Mouse (Mus musculus) testis, adult 2 months (tissue): ENCODE data around the gene Aacs.

Source experiments
- CTCF ChIP-seq: fragments of 200-500 bp; IDR thresholded peaks from 2 replicates; pipeline ENCODE4 v1.5.1; 2012; ENCODE audit warnings: low read depth, mild to moderate bottlenecking, inconsistent platforms, low read length, moderate library complexity; ENCODE audit not compliant: control insufficient read depth, insufficient read depth, insufficient replicate concordance
- POLR2A ChIP-seq: fragments of 200-500 bp; IDR thresholded peaks from 2 replicates; pipeline ENCODE4 v1.6.1; 2012; ENCODE audit warnings: low read depth, mild to moderate bottlenecking, inconsistent platforms, low read length, moderate library complexity; ENCODE audit not compliant: control insufficient read depth

DNA sequence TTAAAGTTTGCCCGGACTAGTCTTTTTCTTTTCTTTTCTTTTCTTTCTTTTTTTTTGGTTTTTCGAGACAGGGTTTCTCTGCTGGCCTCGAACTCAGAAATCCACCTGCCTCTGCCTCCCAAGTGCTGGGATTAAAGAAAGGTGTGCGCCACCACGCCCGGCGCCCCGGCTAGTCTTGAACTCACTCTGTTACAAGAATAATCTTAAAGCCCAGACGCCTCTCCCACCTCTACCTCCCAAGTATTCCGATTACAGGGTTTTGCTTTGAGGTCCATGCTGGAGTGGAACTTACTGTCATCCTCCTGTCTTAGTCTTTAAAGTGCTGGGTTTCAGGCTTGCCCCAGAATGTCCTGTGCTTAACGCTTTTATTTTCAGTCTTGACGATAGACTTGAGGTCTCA, 584 bp upstream of the Aacs start:
- TF ChIP-seq CTCF, result no peak
- TF ChIP-seq POLR2A, result no peak
